Mouse (Mus musculus) kidney, adult 18-20 months (tissue): ENCODE data around the gene Klrb1c.
"Not testable (repeated sequence)": the region's sequence is repeated elsewhere in the genome, so short reads cannot be mapped to it uniquely, and the experiment has no call there.

Experiments used
- DNase-seq: peaks from one replicate; pipeline ENCODE4 v3.0.0; 2021

Klrb1c gene

DNA sequence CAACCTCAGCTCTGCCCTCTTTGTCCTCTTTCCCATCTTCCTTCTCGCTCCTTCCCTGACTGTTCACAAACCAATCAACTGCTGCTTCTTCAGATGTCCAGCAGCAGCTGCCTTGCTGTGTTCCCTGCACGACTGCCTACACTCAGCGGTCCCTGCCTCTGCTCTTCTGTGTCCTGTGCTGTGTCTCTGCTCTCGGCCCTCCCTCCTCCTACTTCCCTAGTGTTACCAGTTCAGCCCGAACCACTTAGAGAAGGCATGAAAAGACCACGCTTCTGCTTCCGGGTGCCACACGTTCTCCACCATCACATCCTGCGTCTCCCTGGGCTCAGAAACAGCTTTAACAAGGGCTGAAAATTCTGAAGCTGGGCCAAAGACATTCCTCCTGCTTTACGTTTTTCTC is 34.8 kb downstream of the Klrb1c start:
- DNase-seq, result not testable (repeated sequence)

GRCm38 (mm10) chr6:128753610-128754224 is 35.3 kb downstream of the Klrb1c start:
- peak; percentile 77 for DNase-seq

- not testable (repeated sequence) for DNase-seq
Measured at GRCm38 (mm10) chr6:128747006-128747405, 42.0 kb downstream of the Klrb1c start.

- no peak for DNase-seq
Measured at GRCm38 (mm10) chr6:128737445-128737844, 51.6 kb downstream of the Klrb1c start.

DNA sequence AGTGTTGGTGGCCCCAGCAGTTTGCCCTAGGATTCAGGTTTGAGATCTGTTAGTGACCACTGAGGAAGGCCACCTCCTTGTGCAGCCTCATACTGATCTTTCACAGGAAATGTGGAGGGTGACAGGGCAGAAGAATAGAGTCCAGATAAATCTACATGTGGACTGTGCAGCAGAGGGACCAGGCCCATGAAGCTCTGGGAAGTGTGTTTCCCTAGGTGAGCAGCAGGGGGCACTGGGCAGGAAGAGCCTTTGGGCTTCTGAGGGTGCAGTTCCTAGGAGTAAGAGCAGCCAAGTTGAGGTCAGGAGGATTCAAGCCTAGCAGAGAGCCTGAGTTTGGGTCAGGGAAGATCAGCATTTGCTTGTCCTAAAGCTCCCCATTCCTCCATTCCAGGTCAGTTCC is 52.9 kb downstream of the Klrb1c start:
- DNase-seq, result no peak

GRCm38 (mm10) chr6:128734896-128735295 is 54.1 kb downstream of the Klrb1c start:
- DNase-seq, result no peak

DNA sequence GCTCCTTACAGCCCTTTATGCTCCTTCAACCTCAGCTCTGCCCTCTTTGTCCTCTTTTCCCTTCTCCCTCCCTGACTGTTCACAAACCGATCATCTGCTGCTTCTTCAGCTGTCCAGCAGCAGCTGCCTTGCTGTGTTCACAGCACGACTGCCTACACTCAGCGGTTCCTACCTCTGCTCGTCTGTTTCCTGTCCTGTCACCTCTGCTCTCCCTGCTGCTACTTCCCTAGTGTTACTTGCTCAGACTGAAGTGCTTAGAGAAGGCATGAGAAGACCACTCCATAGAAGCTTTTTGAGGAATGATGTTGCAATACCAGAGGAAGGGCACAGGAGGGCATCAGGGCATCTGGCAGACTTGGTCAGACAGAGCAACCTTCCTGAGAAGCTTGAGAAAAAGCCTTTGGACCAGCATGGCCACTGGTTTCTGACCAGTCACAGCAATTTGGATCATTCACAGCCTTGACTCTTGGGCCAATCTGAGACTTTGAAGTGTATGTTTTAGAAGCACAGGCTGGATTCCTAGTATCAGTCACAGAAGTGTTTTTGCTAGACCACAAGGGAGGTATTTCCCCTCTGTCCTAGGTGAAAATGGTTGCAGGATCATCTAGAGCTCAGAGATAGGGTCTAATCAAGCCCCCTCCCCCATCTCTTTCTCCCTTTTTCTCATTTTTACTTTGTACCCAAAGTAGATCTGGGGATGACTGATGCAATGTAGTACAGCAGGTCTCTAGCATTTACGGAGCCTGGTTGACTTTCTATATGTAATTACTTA is 54.9 kb downstream of the Klrb1c start:
- no peak for DNase-seq

GRCm38 (mm10) chr6:128732032-128732431 is 57.0 kb downstream of the Klrb1c start:
- DNase-seq, result no peak
